Mouse (Mus musculus) embryonic fibroblast, embryonic 13.5 days (primary cell): Measurements from ENCODE around the gene Ctbs.

Experiments used
- CTCF ChIP-seq: IDR thresholded peaks from 2 replicates; pipeline ENCODE4 v1.5.1; 2011; ENCODE audit warnings: mild to moderate bottlenecking, control low read depth, low read length, moderate library complexity, borderline replicate concordance; ENCODE audit not compliant: insufficient read depth
- POLR2A ChIP-seq: IDR thresholded peaks from 2 replicates; pipeline ENCODE4 v1.6.1; 2011; ENCODE audit warnings: low read depth, mild to moderate bottlenecking, control low read depth, low read length, moderate library complexity

DNA sequence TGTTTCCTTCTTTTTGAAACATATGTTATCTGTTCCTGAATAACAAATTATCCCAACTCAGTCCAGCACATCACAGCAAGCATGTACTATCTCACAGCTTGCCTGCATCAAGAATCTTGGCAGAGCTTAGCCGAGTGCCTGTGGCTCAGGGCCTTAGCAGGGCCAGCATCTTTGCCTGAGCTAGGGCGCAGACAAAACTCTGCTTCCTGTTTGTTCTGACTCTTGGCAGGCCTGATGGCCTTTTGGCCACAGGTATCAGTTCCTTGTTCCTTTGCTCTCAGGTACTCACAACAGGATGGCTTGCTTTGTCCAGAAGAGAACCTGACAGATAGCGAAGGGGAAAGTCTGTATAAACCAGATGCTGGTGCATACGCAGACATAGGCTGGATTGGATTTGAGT is 35.6 kb upstream of the Ctbs start:
- TF ChIP-seq CTCF (no peak), POLR2A (no peak)
